Mouse (Mus musculus): ENCODE data around the gene Saysd1. TPM values are rescaled to one million over a fixed set of nuclear protein-coding genes. Genes with fewer than 3 reads are reported as not detected.
A peak's percentile ranks its signal among the peaks of the same experiment; 100 is the strongest.

Saysd1 gene
- total RNA-seq, 1 experiment from 2014 or later = 2.1 TPM

GRCm38 (mm10) chr14:20114951-20115350 is 23.4 kb downstream of the Saysd1 start:
- ATAC-seq (replicated peaks; ENCODE audit: low read depth, poor library complexity, severe bottlenecking) = no peak

GRCm38 (mm10) chr14:20113964-20114363 is 24.4 kb downstream of the Saysd1 start:
- peak; percentile 89 for ATAC-seq (replicated peaks; ENCODE audit: low read depth, poor library complexity, severe bottlenecking)

- no peak for ATAC-seq (replicated peaks; ENCODE audit: low read depth, poor library complexity, severe bottlenecking)
Observed at GRCm38 (mm10) chr14:20113189-20113961, 25.0 kb downstream of the Saysd1 start.

GRCm38 (mm10) chr14:20112218-20112617 is 26.1 kb downstream of the Saysd1 start:
- no peak for ATAC-seq (replicated peaks; ENCODE audit: low read depth, poor library complexity, severe bottlenecking)

- no peak for ATAC-seq (replicated peaks; ENCODE audit: low read depth, poor library complexity, severe bottlenecking)
Observed at GRCm38 (mm10) chr14:20110945-20111344, 27.4 kb downstream of the Saysd1 start.

GRCm38 (mm10) chr14:20106271-20106670 is 32.1 kb downstream of the Saysd1 start:
- ATAC-seq (replicated peaks; ENCODE audit: low read depth, poor library complexity, severe bottlenecking) = no peak

- no peak for ATAC-seq (replicated peaks; ENCODE audit: low read depth, poor library complexity, severe bottlenecking)
Observed at GRCm38 (mm10) chr14:20103207-20103606, 35.1 kb downstream of the Saysd1 start.

GRCm38 (mm10) chr14:20098061-20098460 is 40.3 kb downstream of the Saysd1 start:
- no peak for ATAC-seq (replicated peaks; ENCODE audit: low read depth, poor library complexity, severe bottlenecking)

GRCm38 (mm10) chr14:20094942-20095341 is 43.4 kb downstream of the Saysd1 start:
- ATAC-seq (replicated peaks; ENCODE audit: low read depth, poor library complexity, severe bottlenecking) = no peak

DNA sequence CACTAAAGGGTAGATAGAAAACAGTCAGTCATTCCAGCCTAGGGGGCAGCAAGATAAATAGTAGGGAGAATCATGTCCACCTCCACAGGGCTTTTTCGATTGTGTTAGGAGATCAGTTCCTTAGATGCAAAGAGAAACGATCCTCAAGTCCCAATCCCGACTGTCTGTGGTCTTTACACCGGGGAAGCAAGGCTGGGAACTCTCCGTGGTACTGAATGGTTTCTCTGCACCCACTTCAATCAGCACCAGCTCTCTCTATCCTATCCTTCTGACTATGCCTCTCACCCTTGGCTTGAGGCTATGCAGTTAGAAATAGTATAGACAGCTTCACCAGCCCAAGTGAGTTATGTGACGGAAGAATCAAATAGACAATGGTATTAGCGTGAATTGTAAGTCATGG is 44.8 kb downstream of the Saysd1 start:
- ATAC-seq (replicated peaks; ENCODE audit: low read depth, poor library complexity, severe bottlenecking) = peak; percentile 88; the same call in 1 of the 2 replicates

GRCm38 (mm10) chr14:20084335-20084734 is 54.0 kb downstream of the Saysd1 start:
- ATAC-seq (replicated peaks; ENCODE audit: low read depth, poor library complexity, severe bottlenecking) = no peak

DNA sequence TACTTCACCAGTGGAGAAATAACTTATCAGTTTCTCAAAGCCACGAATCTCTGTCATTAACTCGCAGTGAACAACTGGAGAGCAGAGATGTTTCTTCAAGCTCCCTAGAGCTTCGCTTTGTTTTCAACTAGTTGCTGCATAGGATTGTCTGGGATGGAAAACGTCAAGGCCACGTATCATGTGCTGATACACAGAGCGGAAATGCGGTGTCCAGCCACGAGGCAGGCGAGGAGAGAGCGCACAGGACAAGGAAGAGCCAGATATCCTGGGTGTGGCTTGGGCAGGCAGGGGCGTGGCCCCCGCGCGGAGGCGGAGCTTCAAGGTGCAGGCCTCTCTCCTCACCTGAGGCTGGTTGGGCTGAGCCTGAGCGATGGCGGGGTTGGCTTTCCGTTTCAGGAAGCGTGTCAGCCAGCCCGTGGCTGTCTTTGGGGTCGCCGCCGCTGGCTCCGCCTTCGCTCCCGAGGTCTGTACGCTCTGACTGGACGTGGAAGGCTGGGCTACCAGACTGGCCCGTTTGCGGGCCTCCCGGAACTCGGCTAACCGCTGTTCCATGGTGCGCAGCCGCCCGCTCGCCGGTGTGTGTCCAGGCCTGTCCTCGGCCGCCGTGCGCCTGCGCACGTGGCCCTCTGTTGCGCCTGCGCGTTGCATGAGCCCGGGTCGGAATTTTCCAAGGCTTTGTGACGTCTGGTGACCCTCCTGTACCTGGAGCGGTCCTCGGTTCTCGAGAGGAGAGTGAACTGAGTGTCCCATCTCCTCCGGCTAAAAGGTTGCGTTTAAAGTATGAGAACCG is 55.6 kb downstream of the Saysd1 start:
- peak; percentile 94 for ATAC-seq (replicated peaks; ENCODE audit: low read depth, poor library complexity, severe bottlenecking)

DNA sequence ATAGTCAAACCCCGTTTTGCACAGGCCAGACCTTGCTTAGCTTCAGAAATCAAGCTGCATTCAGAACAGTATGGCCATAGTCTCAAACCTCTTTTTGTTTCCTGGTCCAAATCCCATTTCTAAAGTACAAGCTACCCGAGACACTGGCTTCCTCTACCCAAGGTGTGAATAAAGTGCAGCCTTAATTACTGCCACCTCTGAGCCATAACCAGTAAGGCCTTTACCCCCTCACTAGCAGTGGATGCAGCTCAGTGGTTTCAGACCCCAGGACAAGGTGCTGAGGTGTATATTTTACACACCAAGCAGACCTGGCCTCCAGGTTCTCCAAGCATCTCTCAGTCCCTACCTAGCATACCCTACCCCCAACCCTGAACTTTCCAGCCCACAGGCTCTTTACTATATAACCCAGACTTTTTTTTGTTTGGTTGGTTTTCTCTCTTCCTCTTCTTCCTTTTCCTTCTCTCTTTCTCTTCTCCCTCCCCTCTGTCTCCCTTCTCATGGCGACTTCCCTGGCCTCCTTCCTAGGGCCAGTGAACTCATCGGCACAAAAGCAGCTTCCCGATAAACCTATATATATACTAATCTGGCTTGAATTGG is 56.3 kb downstream of the Saysd1 start:
- no peak for ATAC-seq (replicated peaks; ENCODE audit: low read depth, poor library complexity, severe bottlenecking)

DNA sequence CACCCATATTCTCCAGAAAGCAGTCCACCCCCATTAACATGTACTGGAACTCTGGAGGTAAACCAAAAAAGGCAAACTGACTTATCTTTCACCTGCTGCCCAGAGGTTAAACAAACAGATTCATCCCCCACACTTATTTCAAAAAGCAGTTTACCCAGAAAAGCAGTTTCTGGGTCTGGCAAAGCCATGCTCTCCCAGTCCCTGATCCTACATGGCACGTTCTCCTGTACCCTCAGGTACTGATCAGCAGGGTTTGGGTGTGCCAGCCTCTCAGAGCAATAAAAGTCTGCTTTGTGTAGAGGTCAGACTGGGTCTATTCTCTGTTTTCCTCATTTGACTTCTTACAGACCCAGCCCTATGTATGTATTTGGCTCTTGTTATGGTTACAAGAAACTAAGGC is 57.2 kb downstream of the Saysd1 start:
- ATAC-seq (replicated peaks; ENCODE audit: low read depth, poor library complexity, severe bottlenecking) = no peak

- no peak for ATAC-seq (replicated peaks; ENCODE audit: low read depth, poor library complexity, severe bottlenecking)
Observed at GRCm38 (mm10) chr14:20077181-20077580, 61.2 kb downstream of the Saysd1 start.

DNA sequence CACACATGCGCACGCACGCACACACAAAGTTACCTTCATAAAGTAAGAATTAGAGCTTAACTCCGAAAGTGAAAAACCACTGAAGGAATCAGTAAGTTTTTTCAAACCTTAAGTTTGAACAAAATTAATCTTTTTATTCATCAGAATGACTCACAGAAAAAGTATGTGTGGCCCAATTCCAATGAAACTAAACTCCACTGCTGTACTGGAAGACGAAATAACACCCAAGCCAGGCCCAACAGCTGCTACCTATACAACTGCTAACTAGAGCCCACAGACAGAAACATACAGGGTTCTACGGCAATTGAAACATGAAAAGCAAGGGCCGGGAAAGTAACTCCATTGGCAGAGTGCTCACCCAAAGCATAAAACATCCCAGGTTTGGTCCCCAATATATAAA is 62.8 kb downstream of the Saysd1 start:
- no peak for ATAC-seq (replicated peaks; ENCODE audit: low read depth, poor library complexity, severe bottlenecking)

GRCm38 (mm10) chr14:20074759-20075158 is 63.6 kb downstream of the Saysd1 start:
- no peak for ATAC-seq (replicated peaks; ENCODE audit: low read depth, poor library complexity, severe bottlenecking)

DNA sequence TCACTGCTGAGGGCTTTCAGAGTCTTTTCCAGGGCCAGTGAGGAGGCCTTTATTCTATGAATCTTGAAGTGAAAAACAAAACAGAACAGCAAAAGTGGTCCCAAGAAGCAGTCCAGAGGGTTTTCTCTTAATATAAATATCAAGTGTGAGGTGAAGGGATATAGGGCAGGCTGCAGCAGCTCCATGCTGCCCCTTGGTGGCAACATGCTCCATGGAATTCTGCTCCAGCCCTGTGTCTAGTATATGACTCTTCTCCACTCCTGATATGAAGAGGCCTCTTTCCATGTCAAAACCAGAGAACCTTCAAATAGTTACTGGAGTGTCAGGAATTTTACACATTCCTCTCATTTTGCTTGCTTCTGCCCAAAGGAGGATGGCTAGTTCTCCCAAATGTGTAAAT is 67.7 kb downstream of the Saysd1 start:
- peak; percentile 59; the same call in 1 of the 2 replicates for ATAC-seq (replicated peaks; ENCODE audit: low read depth, poor library complexity, severe bottlenecking)

- no peak for ATAC-seq (replicated peaks; ENCODE audit: low read depth, poor library complexity, severe bottlenecking)
Observed at GRCm38 (mm10) chr14:20068365-20068764, 70.0 kb downstream of the Saysd1 start.

DNA sequence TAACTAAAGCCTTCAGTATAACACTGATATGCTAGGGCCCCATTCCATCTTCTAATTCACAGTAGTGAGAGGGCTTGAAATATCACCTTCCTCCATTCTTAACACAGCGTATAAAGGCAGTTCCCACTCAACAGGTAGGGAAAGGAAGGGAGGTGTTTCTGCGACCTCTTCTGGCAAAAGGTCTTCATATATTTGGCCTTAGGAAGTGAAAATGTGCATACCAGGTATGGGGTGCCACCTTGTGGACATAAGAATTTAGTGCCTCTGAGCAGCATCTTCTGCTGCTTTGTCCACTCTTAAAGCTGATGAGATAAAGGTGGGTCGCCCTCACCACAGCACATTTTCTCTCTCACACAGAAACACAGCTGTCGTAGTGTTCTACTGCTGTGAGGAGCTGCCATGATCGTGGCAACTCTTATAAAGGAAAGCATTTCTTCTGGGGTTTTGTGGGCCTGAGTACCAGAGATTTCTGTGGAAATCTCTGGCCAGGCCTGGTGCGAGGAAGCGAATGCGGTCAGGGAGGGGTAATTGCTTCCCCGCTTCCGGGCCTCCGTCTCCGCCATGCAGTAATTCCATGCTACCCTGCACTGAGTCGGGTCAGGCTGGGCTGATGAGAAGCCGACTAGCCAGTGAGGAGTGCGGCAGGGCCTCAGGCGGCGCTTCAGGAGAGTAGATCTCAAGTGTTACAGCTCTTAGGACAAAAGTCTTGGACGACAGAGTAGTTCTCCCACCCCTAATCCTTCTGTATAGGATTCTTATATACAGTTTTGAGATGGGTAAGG is 70.8 kb downstream of the Saysd1 start:
- peak; percentile 92 for ATAC-seq (replicated peaks; ENCODE audit: low read depth, poor library complexity, severe bottlenecking)

All from common myeloid progenitor, adult 5-6 weeks (primary cell).